8 mouse cellular contexts compared by ENCODE assay signal in genomic region chr13:12369041-12369621, GRCm38 (mm10). TPM values are rescaled to one million over a fixed set of nuclear protein-coding genes. Genes with fewer than 3 reads are reported as not detected.
DNase-seq lines count a peak whose midpoint lies in the region; ATAC-seq and TF ChIP-seq lines count a peak whose summit lies in the region.

No protein-coding gene starts in this region.

- no peak overlapping the region for H3K4me2 ChIP-seq in kidney, embryonic 15.5 days
- no peak overlapping the region for H3K4me2 ChIP-seq in limb, embryonic 14.5 days (replicated peaks; ENCODE audit: low read depth, low read length, severe bottlenecking)

- no peak overlapping the region for H3K4me3 ChIP-seq in kidney, embryonic 15.5 days (replicated peaks)
- H3K4me3 ChIP-seq in limb, embryonic 14.5 days (replicated peaks; ENCODE audit: low read length), result no peak overlapping the region

- 48% methylated on average over 8 of the region's 8 CpGs for WGBS in kidney, embryonic 15.5 days
- 48% methylated on average over 8 of the region's 8 CpGs for WGBS in limb, embryonic 14.5 days

- no peak for ATAC-seq in kidney, embryonic 15.5 days (replicated peaks; ENCODE audit: low FRiP score)
- peak; percentile 87 for ATAC-seq in limb, embryonic 14.5 days (ENCODE audit: low FRiP score, low read depth)
- ATAC-seq in CD4-positive, CD25-positive, alpha-beta regulatory T cell, adult 4 months, result no peak

- H3K27me3 ChIP-seq in kidney, embryonic 15.5 days, result no peaks in the 10 kb centered on the region
- no peaks in the 10 kb centered on the region for H3K27me3 ChIP-seq in limb, embryonic 14.5 days (ENCODE audit: control insufficient read depth, insufficient read depth, low read length)

- peak; percentile 21 for DNase-seq in kidney, adult 9 months
- DNase-seq in adrenal gland, postnatal 36 days, result peak; percentile 68 to 79
- peak; percentile 72 to 74 for DNase-seq in heart, adult 9 months (ENCODE audit: low spot score in 2 of 2)
- DNase-seq in limb, embryonic 14.5 days (ENCODE audit: low spot score), result peak; percentile 38
- no peak for DNase-seq in cerebellum, postnatal 4 days (ENCODE audit: low spot score in 2 of 2)
- DNase-seq in left cerebral cortex, adult 8-10 months (ENCODE audit: low spot score in 2 of 2), result no peak

- H3K9ac ChIP-seq in kidney, embryonic 15.5 days, result no peak overlapping the region
- no peak overlapping the region for H3K9ac ChIP-seq in limb, embryonic 14.5 days (ENCODE audit: low read depth, low read length, severe bottlenecking)

- no peaks in the 10 kb centered on the region for H3K4me1 ChIP-seq in kidney, embryonic 15.5 days
- no peaks in the 10 kb centered on the region for H3K4me1 ChIP-seq in limb, embryonic 14.5 days (ENCODE audit: control insufficient read depth, insufficient read depth, low read length)

- TF ChIP-seq POLR2A in limb, embryonic 14.5 days (IDR thresholded peaks at IDR 0.05; ENCODE audit: borderline replicate concordance, extremely low read depth, insufficient read depth, insufficient read length), result no peak

- H3K27ac ChIP-seq in kidney, embryonic 15.5 days, result no peak overlapping the region
- no peak overlapping the region for H3K27ac ChIP-seq in limb, embryonic 14.5 days (replicated peaks; ENCODE audit: low read depth, low read length)

- no peaks in the 10 kb centered on the region for H3K9me3 ChIP-seq in kidney, embryonic 15.5 days (replicated peaks)
- no peaks in the 10 kb centered on the region for H3K9me3 ChIP-seq in limb, embryonic 14.5 days (ENCODE audit: control insufficient read depth, low read length)

- H3K36me3 ChIP-seq in kidney, embryonic 15.5 days, result no peaks in the 10 kb centered on the region
- no peaks in the 10 kb centered on the region for H3K36me3 ChIP-seq in limb, embryonic 14.5 days (ENCODE audit: control insufficient read depth, insufficient read depth, low read length)

RNA-seq across cellular contexts. Expression of gene Heatr1, which starts 25.7 kb away (rescaled TPM):
- 21.3 and 22.0 TPM in 2 replicates for polyA plus RNA-seq in kidney, embryonic 15.5 days (2015; fragmentation: Nextera tagmentation; extraction: Ambion mirVana)
- 10 to 100 TPM; 33.4 to 50.1 TPM for total RNA-seq in adrenal gland, postnatal 36 days (2021)
- polyA plus RNA-seq in limb, embryonic 14.5 days (2012; rRNA removed), result 26.1 and 29.9 TPM in 2 replicates
- 21.3 and 25.0 TPM in 2 replicates for polyA plus RNA-seq in limb, embryonic 14.5 days (2014; fragmentation: Nextera tagmentation; extraction: Ambion mirVana)
- 10 to 100 TPM; 24.9 to 32.0 (median 25.4) TPM for total RNA-seq in left cerebral cortex, adult 8-10 months (2022)
- 10 to 100 TPM; 23.6 to 37.5 TPM for polyA plus RNA-seq in CD4-positive, CD25-positive, alpha-beta regulatory T cell, adult 4 months (2017; shearing (Covaris generic))

RNA-seq across cellular contexts. Expression of gene Actn2, which starts 28.6 kb away (rescaled TPM):
- 21.0 and 36.4 TPM in 2 replicates for polyA plus RNA-seq in kidney, embryonic 15.5 days (2015; fragmentation: Nextera tagmentation; extraction: Ambion mirVana)
- total RNA-seq in adrenal gland, postnatal 36 days (2021), result under 1 TPM; 0.10 to 0.59 TPM
- polyA plus RNA-seq in limb, embryonic 14.5 days (2012; rRNA removed), result 132 and 141 TPM in 2 replicates
- polyA plus RNA-seq in limb, embryonic 14.5 days (2014; fragmentation: Nextera tagmentation; extraction: Ambion mirVana), result 153 and 219 TPM in 2 replicates
- 10 to 100 TPM; 23.9 to 30.1 (median 25.2) TPM for total RNA-seq in left cerebral cortex, adult 8-10 months (2022)
- 10 to 100 TPM; 10.1 to 11.9 TPM for polyA plus RNA-seq in CD4-positive, CD25-positive, alpha-beta regulatory T cell, adult 4 months (2017; shearing (Covaris generic))

Comparison
In these comparisons a context has a peak if more than half of its experiments do, and no peak if none do; other contexts are left out.
1. DNase-seq: peak in kidney, adult 9 months (single experiment), adrenal gland, postnatal 36 days (2 of 2), heart, adult 9 months (2 of 2) and limb, embryonic 14.5 days (single experiment); none in cerebellum, postnatal 4 days (0 of 2) and left cerebral cortex, adult 8-10 months (0 of 2).